Mouse (Mus musculus): ENCODE data around the gene BC004004. TPM values are rescaled to one million over a fixed set of nuclear protein-coding genes. Genes with fewer than 3 reads are reported as not detected.
"Not testable (repeated sequence)": the region's sequence is repeated elsewhere in the genome, so short reads cannot be mapped to it uniquely, and the experiment has no call there.

BC004004 gene
- total RNA-seq, 2 experiments from 2014 or later, result 102 to 122 TPM

DNA sequence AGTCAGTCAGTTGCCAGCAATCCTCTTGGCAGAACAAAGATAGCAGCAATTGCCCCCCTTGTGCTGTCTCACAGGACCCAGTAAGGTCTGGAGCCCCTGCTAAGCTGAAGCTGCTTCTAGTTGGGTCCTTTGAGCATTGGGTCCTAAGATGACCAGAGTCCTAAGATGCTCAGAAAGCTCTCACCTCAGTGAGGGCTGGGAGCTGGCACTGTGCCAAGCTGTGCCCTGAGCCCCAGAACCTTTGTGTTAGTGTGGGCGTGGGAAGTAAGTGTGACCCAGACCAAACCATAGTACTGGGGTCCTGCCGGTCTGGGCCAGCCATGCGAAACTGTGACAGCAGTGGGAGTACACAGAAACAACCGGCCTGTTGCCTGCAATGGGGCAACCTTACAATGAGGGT is 30.7 kb downstream of the BC004004 start:
- no peak for DNase-seq

DNA sequence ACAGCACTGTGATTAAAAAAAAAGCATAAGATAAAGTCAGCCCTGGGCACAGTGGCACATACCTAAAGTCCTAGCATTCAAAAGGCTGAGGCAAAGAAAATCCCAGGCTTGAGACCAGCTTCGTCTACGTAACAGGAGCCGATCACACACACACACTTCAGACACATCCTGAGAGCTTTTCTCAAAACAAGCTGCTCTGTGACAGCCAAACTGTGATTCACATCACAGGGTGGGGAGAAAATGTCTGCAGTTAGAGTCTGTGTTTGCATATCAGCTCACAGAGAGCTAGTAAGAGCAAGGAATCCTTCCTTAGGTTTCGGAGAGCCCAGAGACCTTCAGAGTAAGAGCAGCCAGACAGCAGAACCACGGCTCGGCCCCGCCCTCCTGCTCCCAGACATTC is 32.3 kb downstream of the BC004004 start:
- DNase-seq, result no peak

DNA sequence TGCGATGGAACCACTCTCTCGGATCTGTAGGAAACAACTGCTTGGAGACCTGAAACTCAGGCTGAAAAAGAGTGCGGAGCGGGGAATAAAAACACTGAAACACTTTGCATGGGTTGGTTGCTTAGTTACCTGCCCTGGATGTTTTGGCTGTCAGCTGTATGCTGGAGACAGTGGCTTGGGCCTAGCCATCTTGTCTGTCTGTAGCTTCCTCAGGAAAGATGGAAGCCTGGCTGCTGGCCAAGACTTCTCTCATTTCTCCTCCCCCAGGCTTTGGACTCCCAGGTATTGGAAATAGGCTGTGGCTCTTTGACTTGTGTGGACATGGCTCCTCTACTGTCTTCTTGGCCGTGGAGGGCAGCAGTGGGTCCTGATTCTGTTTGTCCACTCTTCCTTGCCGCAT is 32.8 kb downstream of the BC004004 start:
- no peak for DNase-seq

DNA sequence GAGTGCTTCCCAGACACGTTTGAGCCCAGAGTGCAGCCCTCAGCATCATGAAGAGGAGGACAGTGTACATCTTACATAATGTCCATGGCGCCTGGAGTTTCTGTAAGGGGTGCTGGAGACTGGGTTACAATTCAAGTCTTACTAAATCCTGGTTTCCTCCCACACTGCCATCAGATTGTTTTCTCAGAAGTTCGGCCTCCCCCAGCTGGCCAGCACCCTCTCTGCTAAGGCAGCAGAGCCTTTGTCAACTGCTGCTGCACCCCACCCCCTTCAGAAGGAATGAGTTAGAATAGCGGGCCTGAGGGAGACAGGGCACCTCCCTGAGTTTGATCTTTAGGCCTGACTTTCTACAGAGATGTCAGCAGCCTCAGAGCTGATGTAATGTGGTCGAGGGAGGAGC is 33.6 kb downstream of the BC004004 start:
- DNase-seq, result peak; percentile 61

DNA sequence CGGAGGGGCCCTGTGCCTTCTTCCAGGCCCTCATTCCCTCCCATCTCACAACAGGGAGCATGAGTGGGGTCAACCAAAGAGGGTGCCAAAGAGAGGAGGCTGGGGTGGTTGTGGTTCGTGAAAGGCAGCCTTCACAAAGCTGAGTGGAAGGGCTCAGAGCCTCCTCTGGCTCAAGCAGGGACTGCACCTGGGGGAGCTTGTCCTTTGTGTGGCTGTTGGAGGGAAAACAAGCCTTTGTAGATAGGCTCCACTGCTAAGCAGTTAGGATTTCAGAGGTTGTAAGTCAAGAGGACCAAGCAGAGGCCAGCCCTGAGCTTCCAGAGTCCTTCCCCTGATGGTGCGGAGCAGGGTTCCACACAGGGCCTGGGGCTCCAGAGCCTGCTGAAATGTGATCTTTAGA is 34.5 kb downstream of the BC004004 start:
- no peak for DNase-seq

DNA sequence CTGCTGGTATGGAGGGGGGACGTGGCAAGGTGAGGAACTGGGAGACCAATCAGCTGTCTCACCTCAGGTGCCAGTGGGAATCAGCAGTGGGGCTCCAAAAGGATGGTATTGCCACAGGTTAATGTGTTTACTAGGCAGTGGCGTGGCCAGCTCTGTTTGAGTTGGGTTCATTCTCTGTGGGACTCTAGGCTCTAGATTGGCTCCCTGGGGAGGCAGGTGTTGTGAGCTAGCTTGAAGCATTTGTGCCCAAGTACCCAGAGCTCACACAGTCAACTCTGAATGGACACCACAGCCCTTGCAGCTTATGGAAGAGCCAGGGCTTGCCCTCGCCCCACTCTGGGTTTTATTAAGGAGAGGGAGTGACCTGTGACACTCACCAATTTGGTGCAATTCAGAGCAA is 35.3 kb downstream of the BC004004 start:
- no peak for DNase-seq

DNA sequence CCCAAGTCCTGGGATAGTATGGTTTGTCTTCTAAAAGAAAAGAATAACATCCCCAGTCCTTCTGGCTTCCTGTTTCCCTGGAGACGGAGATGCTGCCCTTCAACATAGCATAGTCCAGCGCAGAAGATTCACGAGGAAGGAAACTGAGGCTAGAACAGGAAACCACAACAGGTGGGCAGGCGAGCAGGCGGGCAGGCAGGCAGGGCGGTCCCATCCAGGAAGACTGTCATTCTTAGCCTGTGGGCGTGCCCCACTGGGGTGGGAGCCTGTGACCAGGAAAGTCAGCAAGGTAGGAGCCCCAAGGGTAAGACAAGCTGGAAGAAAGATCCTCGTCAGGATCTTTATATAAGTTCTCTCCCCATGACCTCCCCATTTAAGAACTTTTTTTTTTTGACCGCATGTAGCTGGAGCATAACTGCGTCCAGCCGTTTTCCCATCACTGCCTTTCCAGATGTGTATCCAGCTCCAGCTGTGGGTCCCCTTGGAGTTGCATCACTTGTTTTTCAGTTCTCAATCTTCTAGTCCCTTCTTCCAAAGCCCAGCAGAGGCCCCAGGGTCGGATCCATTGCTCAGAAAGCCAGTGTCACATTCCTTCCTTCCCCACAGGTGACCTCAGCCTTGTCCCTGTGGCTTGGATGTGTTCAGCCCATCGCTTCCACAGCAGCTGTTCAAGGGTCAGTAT is 35.9 kb downstream of the BC004004 start:
- peak; percentile 68 for DNase-seq

DNA sequence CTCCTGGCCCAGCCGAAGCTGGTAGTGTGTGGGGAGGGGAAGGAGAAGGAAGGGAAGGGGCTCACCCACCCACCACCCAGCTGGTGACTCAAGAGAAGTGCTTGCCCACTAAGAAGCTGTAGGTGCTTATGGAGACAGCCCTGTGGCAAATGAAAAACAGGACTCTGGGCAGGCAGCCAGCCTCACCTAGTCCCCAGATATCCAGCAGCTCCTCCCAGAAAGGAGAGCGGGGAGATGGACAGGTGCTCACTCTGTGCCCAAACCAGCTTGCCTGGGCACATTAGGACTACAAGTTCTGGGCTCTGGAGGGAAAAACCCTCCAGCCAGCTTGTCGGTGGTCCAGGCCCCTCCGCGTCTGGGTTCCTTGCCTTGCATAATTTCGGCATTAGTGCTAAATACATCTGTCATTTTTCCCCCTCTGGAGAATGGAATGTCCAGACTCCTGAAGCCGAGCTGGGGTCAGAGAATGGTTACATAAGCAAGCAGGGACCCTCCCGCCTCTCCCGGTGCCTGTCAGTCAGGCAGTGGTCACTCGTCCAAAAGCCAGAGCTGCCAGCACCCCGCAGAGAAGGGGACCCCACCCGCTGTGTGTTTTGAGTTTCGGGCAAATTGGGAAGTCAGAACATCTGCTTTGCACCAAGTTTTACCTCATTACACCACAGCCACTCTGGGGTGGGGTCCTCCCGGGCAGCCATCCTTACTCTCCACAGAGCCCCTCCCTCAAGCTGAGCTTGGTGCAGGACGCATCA is 36.6 kb downstream of the BC004004 start:
- peak; percentile 65 for DNase-seq

DNA sequence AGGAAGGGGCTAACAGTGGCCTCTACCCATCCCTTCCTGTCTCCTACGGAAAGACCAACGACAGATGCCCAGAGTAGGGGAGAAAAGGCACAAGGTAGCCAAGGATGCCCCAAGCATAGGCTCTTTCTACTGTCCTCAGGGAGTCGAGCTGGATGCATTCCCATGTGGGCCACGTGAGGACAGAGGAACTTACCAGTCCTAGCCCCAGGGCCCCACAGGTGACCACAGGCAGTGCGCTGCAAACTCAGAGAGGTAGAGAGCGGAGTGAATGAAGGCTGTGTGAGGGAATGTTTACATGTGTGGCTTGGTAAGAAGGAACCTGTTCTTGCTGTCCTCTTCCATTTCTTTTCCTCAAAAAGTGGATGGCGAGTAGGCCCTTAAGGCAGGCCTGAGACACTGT is 37.3 kb downstream of the BC004004 start:
- no peak for DNase-seq

DNA sequence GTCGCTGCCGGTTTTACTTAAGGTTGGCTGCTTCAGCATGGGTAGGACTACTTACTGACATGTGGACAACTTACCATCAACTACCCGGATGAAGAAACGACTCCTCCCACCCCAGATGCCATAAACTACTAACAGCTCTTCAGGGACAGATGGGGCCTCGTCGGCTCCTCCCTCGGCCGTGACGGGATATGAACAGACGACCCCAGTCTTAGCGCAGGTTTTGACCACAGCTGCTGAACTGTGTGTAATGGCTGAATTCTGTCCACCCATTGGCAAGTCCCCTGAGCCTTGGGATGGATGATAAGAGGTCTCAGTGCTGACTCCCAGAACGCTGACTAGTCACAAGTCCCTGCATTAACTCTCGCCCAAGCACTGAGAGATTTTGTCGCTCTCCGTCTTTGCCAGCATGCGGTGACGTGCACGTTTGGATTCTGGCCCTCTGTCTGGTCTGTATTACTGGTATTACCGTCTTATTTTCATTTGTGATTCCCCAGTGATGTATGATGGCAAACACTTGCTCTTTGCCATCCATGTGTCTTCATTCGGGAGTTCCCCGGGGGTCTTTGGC is 41.6 kb downstream of the BC004004 start:
- no peak for DNase-seq

DNA sequence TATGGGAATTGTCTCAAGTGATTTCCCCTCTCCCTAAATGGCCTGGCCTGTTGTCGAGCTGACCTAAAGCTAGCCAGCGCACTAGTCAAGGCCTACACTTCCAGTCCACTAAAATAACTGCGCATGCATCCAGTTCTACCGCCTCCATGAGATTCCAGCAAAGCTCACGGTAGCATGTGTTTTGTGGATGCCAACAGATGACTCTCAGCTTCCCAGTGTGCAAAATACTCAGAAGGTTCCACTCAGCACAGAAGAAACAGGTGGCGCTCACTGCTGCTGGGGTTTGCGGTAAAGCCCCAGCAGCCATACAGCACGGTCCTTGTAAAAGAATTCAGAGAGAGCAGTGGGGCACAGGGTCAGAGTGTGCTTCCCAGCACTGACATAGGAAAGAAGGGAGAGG is 43.0 kb downstream of the BC004004 start:
- DNase-seq, result no peak

DNA sequence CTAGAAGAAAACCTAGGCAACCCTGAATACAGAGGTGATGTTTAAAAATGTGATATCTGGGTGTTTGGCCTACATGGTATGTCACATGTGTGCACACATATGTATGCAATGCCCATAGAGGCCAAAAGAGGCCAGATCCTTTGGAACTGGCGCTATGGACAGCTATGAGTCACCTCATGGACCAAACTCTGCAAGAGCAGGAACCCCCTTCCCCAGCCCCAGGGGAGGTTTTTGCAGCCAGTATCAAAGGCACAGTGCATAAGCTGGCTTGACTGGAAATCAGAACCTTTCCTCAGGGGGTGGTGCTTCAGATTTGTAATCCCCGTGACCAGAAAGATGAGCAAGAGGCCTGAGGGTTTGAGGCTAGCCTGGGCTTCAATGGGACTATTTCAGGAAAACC is 43.5 kb downstream of the BC004004 start:
- DNase-seq, result no peak

DNA sequence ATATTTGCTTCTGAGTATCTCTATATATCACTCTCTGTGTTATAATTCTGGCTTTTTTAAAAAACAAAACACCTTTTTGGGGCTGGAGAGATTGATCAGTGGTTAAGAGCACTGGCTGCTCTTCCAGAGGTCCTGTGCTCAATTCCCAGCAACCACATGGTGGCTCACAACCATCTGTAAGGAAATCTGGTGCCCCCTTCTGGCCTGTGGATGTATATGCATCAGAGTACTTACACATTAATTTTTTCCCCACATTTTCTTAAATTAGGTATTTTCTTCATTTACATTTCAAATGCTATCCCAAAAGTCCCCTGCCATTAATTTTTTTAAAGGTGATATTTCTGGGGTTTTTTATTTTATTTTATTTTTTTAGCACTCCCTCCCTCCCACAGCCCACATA is 44.7 kb downstream of the BC004004 start:
- no peak for DNase-seq

DNA sequence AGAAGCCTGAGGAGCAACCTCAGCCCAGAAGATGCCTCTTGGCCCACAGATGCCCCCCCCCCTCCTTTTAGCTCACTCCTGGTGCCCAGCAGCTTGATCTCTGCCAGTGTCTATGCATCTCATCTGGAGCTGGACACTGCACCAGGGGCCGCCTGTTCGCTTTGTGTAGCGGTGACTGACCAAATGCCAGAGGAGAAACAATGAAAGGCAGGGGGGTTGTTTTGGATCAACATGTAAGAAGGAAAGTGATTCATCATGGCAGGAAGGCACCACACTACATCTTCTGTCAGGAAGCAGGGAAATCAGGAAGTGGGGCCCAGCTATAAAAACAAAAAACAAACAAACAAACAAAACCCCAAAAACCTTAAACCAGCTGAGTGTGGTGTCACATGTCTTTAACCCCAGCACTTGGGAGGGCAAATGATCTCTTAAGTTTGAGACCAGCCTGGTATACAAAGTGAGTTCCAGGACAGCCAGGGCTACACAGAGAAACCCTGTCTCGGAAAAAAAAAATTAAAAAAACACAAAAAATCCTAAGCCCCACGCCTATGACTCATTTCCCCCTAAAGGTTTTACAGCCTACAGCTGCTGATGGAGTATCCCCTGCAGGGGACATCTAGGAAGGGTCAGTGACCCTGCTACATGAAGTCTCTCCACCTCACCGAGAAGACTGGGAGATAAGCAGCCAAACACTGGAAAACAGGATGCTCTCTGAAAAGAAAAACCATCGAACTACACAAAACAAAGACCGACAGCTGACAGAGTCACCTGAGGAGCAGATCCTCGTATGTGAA is 47.3 kb downstream of the BC004004 start:
- DNase-seq, result no peak

DNA sequence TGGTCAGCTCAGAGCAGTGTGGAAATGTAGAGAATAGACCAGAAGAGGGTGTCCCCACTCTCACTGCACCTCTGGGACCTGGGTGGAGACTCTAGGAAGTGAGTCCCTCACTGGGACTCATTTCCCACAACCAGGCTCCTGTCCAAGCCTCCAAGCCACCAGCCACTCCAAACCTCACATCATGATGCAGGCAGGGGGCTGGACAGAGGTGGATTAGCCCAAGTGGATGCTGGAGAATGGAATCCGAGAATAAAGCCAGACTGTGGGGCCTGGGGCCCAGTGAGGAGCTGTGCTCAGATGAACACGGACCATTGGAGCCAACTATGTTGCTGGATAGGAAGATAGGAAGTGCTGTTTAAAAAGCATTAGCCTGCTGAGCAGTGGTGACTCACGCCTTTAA is 48.3 kb downstream of the BC004004 start:
- DNase-seq, result no peak

DNA sequence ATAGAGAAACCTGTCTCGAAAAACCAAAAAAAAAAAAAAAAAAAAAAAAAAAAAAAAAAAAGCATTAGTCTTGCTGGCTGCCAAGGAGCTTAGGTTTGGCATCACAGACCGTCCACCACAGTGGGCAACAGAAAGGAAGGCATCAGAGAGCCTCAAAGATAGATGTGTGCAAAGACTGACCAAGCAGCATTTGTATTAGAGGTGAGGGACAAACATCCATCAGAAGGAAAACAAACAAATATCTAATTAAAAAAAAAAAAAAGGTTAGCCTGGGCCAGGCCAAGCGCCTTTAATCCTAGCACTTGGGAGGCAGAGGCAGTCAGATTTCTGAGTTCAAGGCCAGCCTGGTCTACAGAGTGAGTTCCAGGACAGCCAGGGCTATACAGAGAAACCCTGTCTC is 48.8 kb downstream of the BC004004 start, which contains the start of gene Pi16:
Gene Pi16, plus strand, starts transcription at position 301 of the 400 bp plus-strand sequence.
- not testable (repeated sequence) for DNase-seq

DNA sequence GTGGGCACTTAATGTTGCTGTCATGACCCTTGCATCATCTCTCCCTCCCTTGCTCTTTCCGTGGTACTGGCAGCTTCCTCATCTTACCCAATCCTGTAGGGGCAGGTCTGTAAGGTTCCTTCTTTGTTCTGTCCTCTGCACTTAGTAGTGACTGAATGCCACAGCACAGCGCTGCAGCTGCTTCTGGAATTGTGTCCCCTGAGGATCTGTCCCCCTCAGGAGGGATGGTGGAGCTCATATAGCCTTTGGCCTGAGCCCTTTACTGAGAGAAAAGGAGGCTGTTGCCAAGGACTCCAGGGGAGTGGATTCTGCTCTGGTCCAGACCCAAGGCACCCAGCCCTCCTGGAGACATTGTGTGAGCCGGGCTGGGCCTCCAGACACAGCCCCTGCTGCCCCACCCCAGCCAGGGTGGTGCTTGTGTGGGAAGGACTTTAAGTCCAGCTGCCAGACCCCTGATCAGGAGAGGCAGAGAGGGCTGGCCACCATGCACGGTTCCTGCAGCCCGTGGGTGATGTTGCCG is 50.2 kb downstream of the BC004004 start:
- peak; percentile 56 for DNase-seq

DNA sequence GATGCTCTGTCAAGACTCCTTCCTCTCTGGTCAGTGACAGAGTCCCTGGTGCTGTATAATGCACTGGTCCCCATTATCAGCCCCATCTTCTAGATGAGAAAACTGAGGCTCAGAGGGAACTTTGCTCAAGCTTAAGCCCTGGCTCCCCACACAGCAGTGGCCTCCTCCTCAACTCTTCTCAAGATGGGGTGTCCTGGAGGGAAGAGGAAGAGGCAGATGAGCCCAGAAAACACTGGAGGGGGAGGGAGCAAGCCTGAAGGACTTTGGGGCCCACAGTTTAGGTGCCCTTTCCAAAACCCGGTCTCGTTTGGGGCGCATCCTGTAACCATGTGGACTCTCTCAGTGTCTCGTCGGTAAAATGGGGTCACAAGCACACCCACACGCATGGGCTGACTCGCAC is 50.9 kb downstream of the BC004004 start:
- DNase-seq, result no peak

DNA sequence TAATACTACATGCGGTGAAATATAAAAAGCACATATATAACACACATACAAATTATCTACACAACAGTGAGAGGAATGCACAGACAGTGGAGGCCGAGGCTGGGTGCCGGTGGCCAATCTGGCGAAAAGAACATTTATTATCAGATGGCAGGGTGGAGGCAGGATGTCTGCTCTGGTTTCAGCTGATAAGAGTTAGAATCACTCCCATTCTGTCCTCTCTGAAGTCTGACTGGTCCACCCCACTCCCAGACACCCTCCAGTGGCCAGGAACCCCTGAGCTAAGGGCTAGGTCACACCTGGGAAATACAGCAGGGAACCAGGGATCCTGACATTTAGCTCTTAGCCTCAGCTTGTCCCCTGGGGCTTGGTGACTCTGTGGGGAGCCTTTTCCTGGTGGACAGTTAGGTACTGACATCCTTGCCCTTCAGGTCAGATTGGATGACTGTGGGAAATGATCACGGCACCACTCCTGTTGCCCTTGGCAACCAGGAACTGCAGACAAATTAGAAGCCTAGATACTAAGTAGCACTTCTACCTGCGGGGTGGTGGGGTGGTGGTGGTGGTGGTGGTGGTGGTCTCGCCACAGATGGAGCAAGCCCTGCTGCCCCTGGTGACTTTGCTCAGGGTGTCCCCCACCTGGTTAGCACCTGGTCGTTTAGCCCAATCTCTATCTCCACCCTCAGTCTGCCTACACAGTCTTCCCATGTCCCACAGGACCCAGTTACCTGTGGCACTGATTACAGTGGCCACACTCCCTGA is 51.5 kb downstream of the BC004004 start:
- DNase-seq, result no peak

DNA sequence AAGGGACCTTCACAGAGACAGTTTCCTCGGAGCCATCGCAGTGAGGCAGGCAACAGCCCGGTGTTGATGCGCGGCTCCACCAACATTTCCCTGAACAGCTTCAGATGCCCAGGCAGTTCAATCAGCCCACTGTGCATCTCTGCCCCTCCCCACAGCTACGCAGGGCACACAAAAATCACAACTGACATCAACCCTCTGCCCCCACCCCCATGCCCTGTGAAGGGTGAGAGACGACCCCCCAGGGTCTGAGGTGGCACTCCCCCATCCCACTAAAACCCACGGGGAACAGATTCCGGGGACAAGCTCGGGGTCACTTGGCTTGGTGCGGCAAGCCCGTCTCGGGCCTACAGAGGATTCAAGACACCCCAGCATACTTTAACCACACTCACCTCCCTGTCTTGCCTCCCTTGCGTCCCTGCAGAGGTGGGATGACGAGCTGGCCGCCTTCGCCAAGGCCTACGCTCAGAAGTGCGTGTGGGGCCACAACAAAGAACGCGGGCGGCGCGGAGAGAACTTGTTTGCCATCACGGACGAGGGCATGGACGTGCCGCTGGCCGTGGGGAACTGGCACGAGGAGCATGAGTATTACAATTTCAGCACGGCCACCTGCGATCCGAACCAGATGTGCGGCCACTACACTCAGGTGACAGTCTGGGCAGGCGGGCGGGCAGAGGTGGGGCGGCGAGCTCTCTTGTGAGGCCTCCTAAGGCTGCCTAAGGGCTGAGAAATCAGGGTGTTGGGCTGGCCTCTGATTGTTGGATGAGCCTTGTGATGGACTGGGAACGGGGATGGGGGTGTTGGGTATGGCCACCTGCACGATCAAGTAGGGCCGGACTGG is 53.4 kb downstream of the BC004004 start:
- DNase-seq, result no peak

DNA sequence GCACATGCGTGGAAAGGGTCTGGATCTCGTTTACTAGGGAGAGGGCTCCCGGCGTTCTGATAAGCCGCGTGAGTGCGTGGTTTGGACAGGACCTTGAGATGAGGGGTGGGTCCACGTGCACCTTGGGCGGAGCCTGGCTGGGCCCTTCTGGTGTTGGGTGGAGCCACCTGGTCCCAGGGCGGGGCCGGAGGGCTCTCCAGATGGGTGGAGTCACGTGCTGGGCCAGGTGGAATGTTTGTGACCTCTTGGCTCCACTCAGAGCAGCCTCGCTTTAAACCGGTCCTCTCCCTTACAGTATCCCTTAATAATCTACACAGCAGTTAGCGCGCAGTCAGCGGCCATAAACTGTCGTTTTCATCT is 54.0 kb downstream of the BC004004 start:
- DNase-seq, result no peak

Measured in gastrocnemius, postnatal 25 days (tissue).